Mouse (Mus musculus) c-Kit-positive CD71-positive TER-119-positive erythroid progenitor cells, embryonic 14.5 days (primary cell): Measurements from ENCODE around the gene Tmem145.
"Not testable (repeated sequence)": the region's sequence is repeated elsewhere in the genome, so short reads cannot be mapped to it uniquely, and the experiment has no call there.

Source experiments
- DNase-seq: peaks from one replicate; pipeline ENCODE4 v3.0.0-alpha.2; 2013; ENCODE audit warnings: low spot score

The Tmem145 gene

DNA sequence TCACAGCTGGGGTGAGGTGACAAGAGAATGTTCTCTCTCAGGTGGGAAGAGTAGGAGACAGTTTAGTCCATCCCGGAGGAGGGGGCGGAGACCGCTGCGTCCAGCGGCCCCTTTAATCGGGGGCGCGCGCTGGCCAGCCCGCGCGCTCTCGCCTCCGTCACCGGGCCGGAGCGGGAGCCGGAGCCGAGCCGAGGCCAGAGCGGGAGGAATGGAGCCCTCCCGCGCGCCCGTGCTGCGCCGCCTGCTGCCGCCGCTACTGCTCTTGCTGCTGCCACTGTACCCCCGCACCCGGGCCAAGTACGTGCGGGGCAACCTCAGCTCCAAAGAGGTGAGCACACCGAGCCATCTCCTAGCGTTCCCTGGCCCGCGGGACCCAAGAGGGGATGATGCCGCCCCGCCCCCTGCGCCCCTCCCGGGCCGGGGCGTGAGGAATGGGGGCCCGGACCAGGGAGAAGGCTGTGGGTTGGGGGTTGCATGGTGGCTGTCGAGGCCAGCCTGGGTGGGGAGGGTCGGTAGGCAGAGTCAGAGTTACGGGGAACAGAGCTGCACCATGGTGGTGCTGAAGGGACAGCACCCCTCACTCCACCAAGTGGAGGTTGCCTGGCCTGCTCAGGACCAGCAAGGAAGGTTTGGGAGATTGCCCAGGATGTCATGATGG is at the start of gene Tmem145:
Gene Tmem145, plus strand, starts transcription at position 151 of the 658 bp plus-strand sequence.
- DNase-seq, result no peak

DNA sequence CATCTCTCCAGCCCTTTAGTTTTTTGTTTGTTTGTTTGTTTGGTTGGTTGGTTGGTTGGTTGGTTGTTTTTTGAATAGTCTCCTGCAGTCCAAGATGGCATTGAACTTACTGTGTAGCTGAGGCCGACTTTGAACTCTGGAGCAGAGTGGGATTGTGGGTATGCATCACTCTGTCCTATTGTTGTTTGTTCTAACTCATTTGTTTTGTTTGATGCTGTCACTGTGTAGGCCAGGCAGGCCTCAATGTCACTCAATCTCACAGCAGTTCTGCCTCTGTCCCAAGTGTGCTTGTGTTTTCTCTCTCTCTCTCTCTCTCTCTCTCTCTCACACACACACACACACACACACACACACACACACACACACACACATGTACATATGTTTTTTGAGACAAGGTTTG is 44.0 kb upstream of the Tmem145 start:
- DNase-seq, result no peak

DNA sequence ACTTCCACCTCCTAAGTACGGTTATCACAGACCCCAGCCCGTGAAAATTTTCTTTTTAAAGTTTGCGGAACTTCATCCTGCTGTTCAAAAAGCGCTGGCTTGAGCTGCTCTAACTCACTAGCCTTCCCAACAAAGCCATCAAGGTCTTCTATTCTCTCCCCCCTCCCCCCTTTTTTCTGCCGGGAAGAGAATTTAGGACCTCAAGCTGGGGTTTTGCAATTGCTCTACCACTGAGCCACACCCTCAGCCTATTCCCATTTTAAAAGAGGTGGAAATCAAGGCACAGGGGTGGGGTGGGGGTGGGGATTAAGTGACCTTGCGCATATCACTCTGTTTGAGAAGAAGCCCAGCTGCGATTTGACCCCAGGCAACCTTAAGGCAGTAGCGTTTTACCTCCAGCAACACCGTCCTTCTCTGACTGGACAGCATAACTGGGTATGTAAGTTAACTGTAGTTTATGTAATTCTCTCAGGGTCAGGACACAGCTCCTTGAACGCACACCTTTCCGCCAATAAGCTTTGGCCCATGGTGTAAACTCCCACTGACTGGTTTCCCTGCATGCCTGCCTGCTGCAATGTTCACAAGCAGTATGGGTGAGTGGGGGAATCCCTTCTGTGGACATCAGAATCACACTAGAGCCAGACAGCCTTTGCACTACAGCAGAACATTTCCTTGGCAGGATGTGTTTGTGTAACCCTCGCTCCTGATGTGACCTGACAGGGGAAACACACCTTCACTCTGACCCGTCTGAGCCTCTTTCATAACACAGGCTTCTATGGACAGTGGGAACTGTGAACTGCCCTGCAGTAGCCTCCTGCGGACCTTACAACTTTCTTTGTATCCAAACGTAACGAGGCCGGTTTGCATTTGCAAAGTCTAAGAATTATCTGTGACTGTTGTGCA is 41.7 kb upstream of the Tmem145 start:
- no peak for DNase-seq

- DNase-seq, result not testable (repeated sequence)
Measured at GRCm38 (mm10) chr7:25265743-25266142, 40.2 kb upstream of the Tmem145 start.

- DNase-seq, result no peak
Measured at GRCm38 (mm10) chr7:25266180-25266962, 39.5 kb upstream of the Tmem145 start.

DNA sequence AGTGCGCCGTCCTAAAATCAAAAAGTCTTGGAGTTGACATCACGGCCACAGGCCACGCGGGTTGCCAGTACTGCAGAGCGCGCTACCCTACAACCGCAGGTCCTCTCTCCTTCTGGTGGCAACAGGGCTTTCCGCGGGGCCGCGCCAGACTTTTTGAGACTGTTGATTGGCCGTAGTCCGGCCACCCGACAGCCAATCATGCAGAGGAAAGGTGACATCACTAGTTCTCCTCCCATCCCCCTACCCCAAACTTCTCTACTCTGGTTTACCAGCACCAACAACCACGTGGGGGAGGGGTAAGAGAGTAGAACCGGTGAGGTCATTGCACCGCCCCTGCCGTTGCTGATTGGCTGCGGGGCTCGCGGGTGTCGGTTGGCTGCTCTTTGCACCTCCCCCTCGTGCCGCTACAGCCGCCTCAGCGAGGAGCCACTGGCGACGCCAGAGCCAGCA is 38.6 kb upstream of the Tmem145 start, which contains the start of gene Cic:
Gene Cic, plus strand, starts transcription at position 404 of the 450 bp plus-strand sequence.
- DNase-seq, result peak; percentile 98

GRCm38 (mm10) chr7:25267751-25268463 is 38.0 kb upstream of the Tmem145 start:
- DNase-seq, result peak; percentile 100

- DNase-seq, result no peak
Measured at GRCm38 (mm10) chr7:25268588-25268987, 37.3 kb upstream of the Tmem145 start.

DNA sequence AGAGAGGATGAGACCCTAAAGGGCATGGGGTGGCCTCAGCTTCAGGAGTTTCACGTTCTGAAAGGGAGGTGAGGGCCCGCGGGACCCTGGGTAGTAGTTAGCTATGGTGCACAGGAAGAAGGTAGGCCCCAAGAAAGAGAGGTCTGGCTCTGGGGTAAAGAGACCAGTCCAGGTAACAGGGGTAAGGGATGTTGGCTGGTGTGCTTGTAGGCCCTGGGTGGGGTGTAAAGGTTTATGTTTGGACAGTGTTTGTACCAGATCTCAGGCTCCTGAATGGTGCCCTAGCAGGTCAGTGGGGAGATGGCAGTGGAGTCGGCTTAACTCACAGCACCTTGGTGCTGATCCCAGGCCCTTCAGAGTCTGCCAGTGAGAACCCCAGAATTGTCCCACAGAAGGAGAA is 36.9 kb upstream of the Tmem145 start:
- DNase-seq, result no peak

- no peak for DNase-seq
Measured at GRCm38 (mm10) chr7:25269545-25270271, 36.2 kb upstream of the Tmem145 start.

- no peak for DNase-seq
Measured at GRCm38 (mm10) chr7:25270652-25271633, 35.0 kb upstream of the Tmem145 start.

DNA sequence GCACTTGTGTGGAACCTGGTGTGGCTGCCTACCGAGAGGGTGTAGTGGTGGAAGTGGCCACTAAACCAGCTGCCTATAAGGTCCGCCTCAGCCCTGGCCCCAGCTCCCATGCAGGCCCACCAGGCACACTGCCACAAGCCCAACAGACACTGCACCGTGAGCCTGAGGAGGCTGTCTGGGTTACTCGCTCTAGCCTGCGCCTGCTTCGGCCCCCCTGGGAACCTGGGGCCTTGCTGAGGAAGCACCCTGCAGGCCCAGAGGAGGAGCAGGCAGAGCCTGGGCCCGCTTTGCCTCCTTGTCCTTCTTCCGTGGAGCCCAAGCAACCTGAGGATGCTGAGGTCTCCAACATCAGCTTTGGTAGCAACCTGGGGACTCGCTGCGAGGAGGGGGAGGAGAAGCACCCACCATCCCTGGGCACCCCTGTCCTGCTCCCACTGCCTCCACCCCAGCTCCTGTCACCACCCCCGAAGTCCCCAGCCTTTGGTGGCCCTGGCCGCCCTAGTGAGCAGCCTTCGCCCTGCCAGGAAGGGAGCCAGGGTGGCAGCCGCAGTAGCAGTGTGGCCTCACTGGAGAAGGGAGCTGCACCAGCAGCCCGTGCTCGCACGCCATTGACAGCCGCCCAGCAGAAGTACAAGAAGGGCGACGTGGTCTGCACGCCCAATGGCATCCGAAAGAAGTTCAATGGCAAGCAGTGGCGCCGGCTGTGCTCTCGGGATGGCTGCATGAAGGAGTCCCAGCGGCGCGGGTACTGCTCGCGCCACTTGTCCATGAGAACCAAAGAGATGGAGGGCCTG is 34.1 kb upstream of the Tmem145 start:
- DNase-seq, result no peak

DNA sequence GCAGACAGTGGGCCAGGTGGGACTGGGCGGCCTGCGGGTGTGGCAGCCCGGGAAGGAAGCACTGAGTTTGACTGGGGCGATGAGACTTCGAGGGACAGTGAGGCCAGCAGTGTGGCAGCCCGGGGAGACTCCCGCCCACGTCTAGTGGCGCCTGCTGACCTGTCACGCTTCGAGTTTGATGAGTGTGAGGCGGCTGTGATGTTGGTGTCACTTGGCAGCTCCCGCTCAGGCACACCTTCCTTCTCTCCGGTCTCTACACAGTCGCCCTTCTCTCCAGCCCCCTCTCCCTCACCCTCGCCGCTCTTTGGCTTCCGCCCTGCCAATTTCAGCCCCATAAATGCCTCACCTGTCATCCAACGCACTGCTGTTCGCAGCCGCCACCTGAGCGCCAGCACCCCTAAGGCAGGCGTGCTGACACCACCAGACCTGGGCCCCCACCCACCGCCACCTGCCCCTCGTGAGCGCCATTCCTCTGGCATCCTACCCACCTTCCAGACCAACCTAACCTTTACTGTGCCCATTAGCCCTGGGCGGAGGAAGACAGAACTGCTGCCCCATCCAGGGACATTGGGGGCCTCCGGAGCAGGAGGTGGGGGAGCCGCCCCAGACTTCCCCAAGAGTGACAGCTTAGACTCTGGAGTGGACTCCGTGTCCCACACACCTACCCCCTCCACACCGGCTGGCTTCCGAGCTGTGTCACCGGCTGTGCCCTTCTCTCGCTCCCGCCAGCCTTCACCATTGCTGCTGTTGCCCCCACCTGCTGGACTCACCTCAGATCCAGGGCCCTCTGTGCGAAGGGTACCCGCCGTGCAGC is 33.3 kb upstream of the Tmem145 start:
- no peak for DNase-seq

DNA sequence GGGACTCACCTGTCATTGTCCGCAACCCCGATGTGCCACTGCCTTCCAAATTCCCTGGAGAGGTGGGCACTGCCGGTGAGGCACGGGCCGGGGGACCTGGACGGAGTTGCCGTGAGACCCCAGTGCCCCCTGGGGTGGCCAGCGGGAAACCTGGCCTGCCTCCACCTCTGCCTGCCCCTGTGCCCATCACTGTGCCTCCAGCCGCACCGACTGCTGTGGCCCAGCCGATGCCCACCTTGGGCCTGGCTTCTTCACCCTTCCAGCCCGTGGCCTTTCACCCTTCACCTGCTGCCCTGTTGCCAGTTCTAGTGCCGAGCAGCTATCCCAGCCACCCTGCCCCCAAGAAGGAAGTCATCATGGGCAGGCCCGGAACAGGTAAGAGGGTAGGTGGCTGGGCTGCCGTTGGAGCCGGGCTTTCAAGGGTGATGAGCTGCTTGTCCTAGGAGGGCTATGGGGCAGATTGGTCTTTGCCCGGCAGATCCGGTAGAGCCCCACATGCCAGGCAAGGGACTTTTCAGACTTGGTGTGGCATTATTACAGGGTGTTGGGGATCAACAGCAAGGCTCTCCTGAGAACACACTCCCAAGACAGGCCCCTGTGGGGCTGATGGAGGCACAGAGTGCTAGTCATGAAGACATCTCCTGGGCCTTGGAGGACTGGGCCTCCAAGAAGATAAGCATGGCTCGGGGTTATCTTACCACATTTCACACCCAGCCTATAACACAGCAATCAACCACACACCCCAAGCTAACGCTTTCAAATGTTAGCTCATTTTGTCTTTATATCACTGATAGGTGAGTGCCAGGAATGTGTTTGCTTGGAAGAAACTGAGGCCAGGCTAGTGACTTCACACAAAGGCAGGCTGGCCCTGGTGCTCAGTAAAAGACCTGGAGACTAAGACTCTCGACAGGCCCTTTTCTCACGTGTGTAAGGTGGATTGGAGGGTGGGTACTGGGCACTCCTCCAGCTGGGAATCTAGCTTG is 32.4 kb upstream of the Tmem145 start:
- DNase-seq, result peak; percentile 75

DNA sequence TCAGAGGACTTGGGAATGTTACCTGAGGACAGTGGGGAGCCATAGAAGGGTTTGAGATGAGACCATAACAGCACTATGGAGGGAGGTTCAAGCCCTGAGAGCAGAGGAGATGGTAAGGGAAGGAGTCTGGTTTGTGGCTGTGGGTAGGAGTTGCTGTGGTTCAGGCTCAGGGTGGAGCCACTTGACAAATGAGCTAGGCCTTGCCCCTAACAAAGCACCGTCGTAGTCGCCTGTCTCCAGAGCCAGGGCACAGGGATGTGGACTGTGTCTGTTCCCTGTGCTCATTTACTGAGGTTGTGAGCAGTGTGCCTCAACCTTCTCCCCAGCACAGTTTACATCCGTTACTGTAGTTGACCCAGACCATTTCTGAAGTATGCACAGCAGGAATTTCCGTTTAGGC is 31.3 kb upstream of the Tmem145 start:
- no peak for DNase-seq

DNA sequence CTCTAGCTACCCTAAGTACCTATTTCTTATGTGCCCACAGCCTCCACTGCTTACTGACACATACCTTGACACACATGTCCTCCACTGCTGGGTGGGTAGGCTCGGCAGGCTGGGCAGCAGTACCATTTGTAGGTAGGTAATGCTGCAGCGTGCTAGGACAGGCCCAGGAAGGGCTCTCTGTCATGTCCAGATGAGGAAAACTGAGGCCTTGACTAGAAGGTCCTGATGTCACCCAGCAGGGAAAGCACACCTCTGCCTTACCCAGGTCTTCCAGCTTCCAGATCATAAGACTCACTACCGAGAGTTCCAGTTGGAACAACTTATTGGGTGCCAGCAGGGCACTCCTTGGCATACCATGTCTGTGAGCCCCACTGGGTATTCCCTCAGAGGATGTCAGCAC is 30.9 kb upstream of the Tmem145 start:
- DNase-seq, result no peak
